Mouse (Mus musculus) liver, adult 2 months (tissue): ENCODE measurements around the gene Stx4a.

Experiments
- CTCF ChIP-seq: fragments of 200-500 bp; IDR thresholded peaks from 2 replicates; pipeline ENCODE4 v1.5.1; 2011; ENCODE audit warnings: low read depth, low read length, control low read depth
- POLR2A ChIP-seq: fragments of 200-500 bp; IDR thresholded peaks from 2 replicates; pipeline ENCODE4 v1.6.1; 2011; ENCODE audit warnings: low read length, control low read depth; ENCODE audit not compliant: insufficient read depth; ENCODE audit errors: extremely low read depth

GRCm38 (mm10) chr7:127869149-127869810, 45.2 kb downstream of the Stx4a start:
- TF ChIP-seq POLR2A (no peak), CTCF (no peak)
